Mouse (Mus musculus) CH12.LX (cell line): ENCODE measurements around the gene Gjd2.

ENCODE experiments used
- BHLHE40 ChIP-seq: IDR thresholded peaks from 2 replicates; pipeline ENCODE4 v1.6.1; 2011; ENCODE audit warnings: mild to moderate bottlenecking, low read depth, low read length, improper control_type of control experiment
- CHD2 ChIP-seq: IDR thresholded peaks from 2 replicates; pipeline ENCODE4 v1.6.1; 2011; ENCODE audit warnings: low read length, improper control_type of control experiment
- CTCF ChIP-seq, 2 experiments: IDR thresholded peaks in 1 of 2; conservative IDR thresholded peaks in 1 of 2; 2 replicates each; pipeline ENCODE4 v1.5.1; 2011 to 2012; ENCODE audit warnings: low read depth in 2 of 2, low read length in 2 of 2, improper control_type of control experiment in 1 of 2, inconsistent platforms in 1 of 2, mild to moderate bottlenecking in 1 of 2, moderate library complexity in 1 of 2
- EP300 ChIP-seq: IDR thresholded peaks from 2 replicates; pipeline ENCODE4 v1.6.1; 2011; ENCODE audit warnings: low read length, improper control_type of control experiment
- KAT2A ChIP-seq: IDR thresholded peaks from 2 replicates; pipeline ENCODE4 v1.6.1; 2012; ENCODE audit warnings: low read length, improper control_type of control experiment, inconsistent platforms; ENCODE audit not compliant: insufficient replicate concordance
- MAX ChIP-seq: IDR thresholded peaks from 2 replicates; pipeline ENCODE4 v1.6.1; 2011; ENCODE audit warnings: low read length, improper control_type of control experiment
- MYC ChIP-seq: IDR thresholded peaks from 2 replicates; pipeline ENCODE4 v1.6.1; 2011; ENCODE audit warnings: low read depth, mild to moderate bottlenecking, improper control_type of control experiment, low read length
- POLR2A ChIP-seq: IDR thresholded peaks from 2 replicates; pipeline ENCODE4 v1.6.1; 2011; ENCODE audit warnings: low read depth, mild to moderate bottlenecking, improper control_type of control experiment, low read length
- POLR2AphosphoS2 ChIP-seq: IDR thresholded peaks from 2 replicates; pipeline ENCODE4 v1.6.1; 2011; ENCODE audit warnings: low read depth, low read length, improper control_type of control experiment
- RAD21 ChIP-seq: IDR thresholded peaks from 2 replicates; pipeline ENCODE4 v1.6.1; 2011; ENCODE audit warnings: low read depth, mild to moderate bottlenecking, low read length, improper control_type of control experiment, moderate library complexity

- TF ChIP-seq POLR2AphosphoS2 (no peak), KAT2A (no peak), CTCF (conservative IDR thresholded peaks at IDR 0.05 in 1 of 2, IDR thresholded peaks at IDR 0.05 in 1 of 2; ENCODE audit: low read depth in 2 of 2, low read length in 2 of 2) (no peak), POLR2A (no peak), MYC (no peak), MAX (no peak), CHD2 (no peak), BHLHE40 (no peak), EP300 (no peak), RAD21 (no peak)
Measured at GRCm38 (mm10) chr2:114020210-114020563, 6.8 kb upstream of the Gjd2 start.
